Mouse (Mus musculus): ENCODE measurements around the gene Smox. TPM values are rescaled to one million over a fixed set of nuclear protein-coding genes. Genes with fewer than 3 reads are reported as not detected.

Gene Smox
- total and polyA plus RNA-seq, 3 experiments = 2.2 to 5.5 TPM; not detected in 1

DNA sequence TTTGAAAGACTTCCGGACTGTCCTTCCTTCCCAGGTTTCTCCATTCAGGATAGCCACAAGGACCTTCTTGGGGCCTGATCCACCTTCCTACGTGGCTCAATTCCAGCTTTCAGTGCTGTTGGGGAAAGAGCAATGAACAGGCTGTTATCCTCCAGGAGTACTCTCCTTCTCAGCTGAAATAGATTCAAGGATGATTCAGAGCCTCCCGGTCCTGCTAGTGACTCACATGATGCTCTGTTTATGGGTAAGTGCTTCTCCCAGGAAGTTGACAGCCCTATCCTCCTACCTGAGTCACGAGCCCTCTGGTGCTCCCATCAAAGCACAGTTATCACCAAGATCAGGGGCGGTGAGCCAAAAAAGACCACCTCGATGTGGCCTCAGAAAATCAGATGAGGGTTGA lies 7.1 kb upstream of the Smox start:
- Histone ChIP-seq H3K9ac (ENCODE audit: control insufficient read depth, low read depth, low read length, poor library complexity, severe bottlenecking) (no peak overlapping the region), H3K4me3 (ENCODE audit: control insufficient read depth in 1 of 2, insufficient read depth in 1 of 2, low read depth in 2 of 2, low read length in 2 of 2) (no peak overlapping the region), H3K27ac (ENCODE audit: control insufficient read depth, low read depth, low read length) (no peak overlapping the region), H3K36me3 (ENCODE audit: control insufficient read depth in 1 of 2, insufficient read depth in 2 of 2, low read length in 2 of 2) (no peaks in the 10 kb centered on the region), H3K79me2 (ENCODE audit: control insufficient read depth, insufficient read depth, low read length, poor library complexity) (no peaks in the 10 kb centered on the region), H3K9me3 (replicated peaks; ENCODE audit: insufficient read depth, low read length) (no peaks in the 10 kb centered on the region), H3K4me1 (ENCODE audit: control insufficient read depth in 1 of 2, insufficient read depth in 2 of 2, low read length in 2 of 2) (no peaks in the 10 kb centered on the region), H3K27me3 (ENCODE audit: control insufficient read depth in 1 of 2, insufficient read depth in 2 of 2, low read length in 2 of 2) (no peaks in the 10 kb centered on the region; a peak in 1 of 4 replicates)
- TF ChIP-seq RCOR1 (IDR thresholded peaks at IDR 0.05; ENCODE audit: low read depth, low read length) (no peak), ELF1 (IDR thresholded peaks at IDR 0.05; ENCODE audit: low read depth, low read length) (no peak), TCF12 (IDR thresholded peaks at IDR 0.05; ENCODE audit: low read depth, low read length) (no peak), ZNF384 (IDR thresholded peaks at IDR 0.05; ENCODE audit: low read depth, low read length) (no peak), MAZ (IDR thresholded peaks at IDR 0.05; ENCODE audit: low read depth, low read length) (no peak), MYC (IDR thresholded peaks at IDR 0.05; ENCODE audit: low read depth, low read length) (no peak), USF2 (IDR thresholded peaks at IDR 0.05; ENCODE audit: borderline replicate concordance in 1 of 2, insufficient read depth in 1 of 2, low read depth in 1 of 2, low read length in 2 of 2) (no peak), TAL1 (IDR thresholded peaks at IDR 0.05; ENCODE audit: low read length) (no peak), ZKSCAN1 (IDR thresholded peaks at IDR 0.05; ENCODE audit: low read depth, low read length) (no peak), TBP (IDR thresholded peaks at IDR 0.05; ENCODE audit: low read depth, low read length) (no peak), MAX (IDR thresholded peaks at IDR 0.05; ENCODE audit: low read length) (no peak), JUND (IDR thresholded peaks at IDR 0.05; ENCODE audit: low read depth, low read length) (no peak), E2F4 (IDR thresholded peaks at IDR 0.05; ENCODE audit: borderline replicate concordance, low read depth, low read length) (no peak)
- DNase-seq (ENCODE audit: low read depth, low spot score) = no peak

DNA sequence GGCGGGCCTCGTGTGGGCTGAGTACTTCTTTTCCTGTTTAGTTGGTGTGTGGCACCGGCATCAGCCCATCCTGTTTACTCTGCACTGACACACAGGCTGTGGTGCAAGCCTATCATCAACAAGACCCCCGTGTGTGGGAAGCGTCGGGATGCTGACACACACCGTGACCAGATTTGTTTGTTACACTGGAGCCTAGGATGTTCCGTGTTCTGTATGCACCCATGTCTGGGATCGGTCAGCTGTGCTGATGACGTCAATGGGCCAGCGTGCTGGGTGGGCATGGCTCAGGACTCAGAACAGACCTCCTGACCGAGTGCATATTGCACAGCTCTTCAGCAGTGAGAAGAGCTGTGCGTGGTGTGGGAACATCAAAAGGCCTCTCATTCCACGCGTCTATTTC lies 6.2 kb upstream of the Smox start:
- Histone ChIP-seq H3K79me2 (ENCODE audit: control insufficient read depth, insufficient read depth, low read length, poor library complexity) (no peaks in the 10 kb centered on the region), H3K4me3 (ENCODE audit: control insufficient read depth in 1 of 2, insufficient read depth in 1 of 2, low read depth in 2 of 2, low read length in 2 of 2) (no peak overlapping the region), H3K4me1 (ENCODE audit: control insufficient read depth in 1 of 2, insufficient read depth in 2 of 2, low read length in 2 of 2) (no peaks in the 10 kb centered on the region), H3K9ac (ENCODE audit: control insufficient read depth, low read depth, low read length, poor library complexity, severe bottlenecking) (no peak overlapping the region), H3K36me3 (ENCODE audit: control insufficient read depth in 1 of 2, insufficient read depth in 2 of 2, low read length in 2 of 2) (no peaks in the 10 kb centered on the region), H3K27me3 (ENCODE audit: control insufficient read depth in 1 of 2, insufficient read depth in 2 of 2, low read length in 2 of 2) (no peaks in the 10 kb centered on the region; a peak in 1 of 4 replicates), H3K9me3 (replicated peaks; ENCODE audit: insufficient read depth, low read length) (no peaks in the 10 kb centered on the region), H3K27ac (ENCODE audit: control insufficient read depth, low read depth, low read length) (no peak overlapping the region)
- TF ChIP-seq RAD21 (IDR thresholded peaks at IDR 0.05; ENCODE audit: low read depth, low read length) (no peak), POLR2AphosphoS5 (IDR thresholded peaks at IDR 0.05; ENCODE audit: borderline replicate concordance, low read depth, low read length) (no peak)
- DNase-seq (ENCODE audit: low read depth, low spot score) = no peak

DNA sequence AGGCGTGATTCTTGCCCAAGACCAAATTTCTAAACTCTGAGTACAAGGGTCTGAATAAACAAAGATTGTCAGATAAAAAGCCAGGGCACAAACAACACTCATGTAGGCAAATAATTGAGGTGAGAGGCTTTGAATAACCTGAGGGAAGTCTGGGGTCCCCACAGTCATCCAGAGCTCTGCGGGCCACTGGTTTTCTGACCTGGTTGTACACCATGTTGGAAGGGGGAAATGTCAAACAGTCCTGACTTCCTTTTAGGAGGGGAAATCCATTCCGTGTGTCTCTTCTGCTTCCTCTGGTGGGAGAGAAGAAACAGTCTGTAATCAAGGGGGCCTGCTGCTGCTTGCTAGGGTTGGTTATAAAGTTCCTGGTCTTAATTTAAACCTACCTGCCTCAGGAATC lies 5.2 kb upstream of the Smox start:
- no peaks in the 10 kb centered on the region for H3K36me3 ChIP-seq (ENCODE audit: control insufficient read depth in 1 of 2, insufficient read depth in 2 of 2, low read length in 2 of 2)
- TF ChIP-seq MXI1 (IDR thresholded peaks at IDR 0.05; ENCODE audit: low read depth, low read length) = no peak
- no peak for TF ChIP-seq JUND (IDR thresholded peaks at IDR 0.05; ENCODE audit: low read depth, low read length)
- TF ChIP-seq EP300 (IDR thresholded peaks at IDR 0.05; ENCODE audit: low read depth in 1 of 2, low read length in 2 of 2) = no peak
- no peak for TF ChIP-seq MEF2A (IDR thresholded peaks at IDR 0.05; ENCODE audit: extremely low read depth, insufficient replicate concordance, low read depth, low read length, poor library complexity, severe bottlenecking)
- TF ChIP-seq POLR2A (IDR thresholded peaks at IDR 0.05; ENCODE audit: control insufficient read depth in 1 of 2, insufficient read depth in 1 of 2, low read depth in 1 of 2, low read length in 2 of 2, poor library complexity in 1 of 2) = no peak
- no peak for TF ChIP-seq MYB (IDR thresholded peaks at IDR 0.05; ENCODE audit: low read depth, low read length)
- TF ChIP-seq ELF1 (IDR thresholded peaks at IDR 0.05; ENCODE audit: low read depth, low read length) = no peak
- no peak for TF ChIP-seq TAL1 (IDR thresholded peaks at IDR 0.05; ENCODE audit: low read length)
- no peak for TF ChIP-seq CHD2 (IDR thresholded peaks at IDR 0.05; ENCODE audit: low read length)
- no peak for TF ChIP-seq MAX (IDR thresholded peaks at IDR 0.05; ENCODE audit: low read length)
- TF ChIP-seq BHLHE40 (IDR thresholded peaks at IDR 0.05; ENCODE audit: borderline replicate concordance, low read depth, low read length) = no peak
- no peak for TF ChIP-seq GABPA (IDR thresholded peaks at IDR 0.05; ENCODE audit: low read depth, low read length)
- TF ChIP-seq MAZ (IDR thresholded peaks at IDR 0.05; ENCODE audit: low read depth, low read length) = no peak
- no peak for TF ChIP-seq POLR2AphosphoS2 (IDR thresholded peaks at IDR 0.05; ENCODE audit: low read length)
- TF ChIP-seq HCFC1 (IDR thresholded peaks at IDR 0.05; ENCODE audit: low read depth, low read length) = no peak
- no peak for TF ChIP-seq GATA1 (IDR thresholded peaks at IDR 0.05; ENCODE audit: low read depth, low read length)
- no peak for TF ChIP-seq CTCF (IDR thresholded peaks at IDR 0.05 in 2 of 3, conservative IDR thresholded peaks at IDR 0.05 in 1 of 3; ENCODE audit: control insufficient read depth in 1 of 3, insufficient read depth in 1 of 3, low read depth in 2 of 3, low read length in 3 of 3, poor library complexity in 1 of 3, severe bottlenecking in 1 of 3)
- H3K4me3 ChIP-seq (ENCODE audit: control insufficient read depth in 1 of 2, insufficient read depth in 1 of 2, low read depth in 2 of 2, low read length in 2 of 2) = no peak overlapping the region
- DNase-seq (ENCODE audit: low read depth, low spot score) = no peak
- no peaks in the 10 kb centered on the region for H3K9me3 ChIP-seq (replicated peaks; ENCODE audit: insufficient read depth, low read length)
- no peaks in the 10 kb centered on the region for H3K4me1 ChIP-seq (ENCODE audit: control insufficient read depth in 1 of 2, insufficient read depth in 2 of 2, low read length in 2 of 2)
- no peak overlapping the region for H3K27ac ChIP-seq (ENCODE audit: control insufficient read depth, low read depth, low read length)
- H3K27me3 ChIP-seq (ENCODE audit: control insufficient read depth in 1 of 2, insufficient read depth in 2 of 2, low read length in 2 of 2) = no peaks in the 10 kb centered on the region; a peak in 1 of 4 replicates
- H3K9ac ChIP-seq (ENCODE audit: control insufficient read depth, low read depth, low read length, poor library complexity, severe bottlenecking) = no peak overlapping the region
- no peaks in the 10 kb centered on the region for H3K79me2 ChIP-seq (ENCODE audit: control insufficient read depth, insufficient read depth, low read length, poor library complexity)
